Mouse (Mus musculus): ENCODE measurements at regions not wholly inside any gene's neighbourhood (a gene's known extent, or its start where the extent isn't known, plus 50 kb on each side); places are given as distances from the start of the nearest gene placed in this dataset.

DNA sequence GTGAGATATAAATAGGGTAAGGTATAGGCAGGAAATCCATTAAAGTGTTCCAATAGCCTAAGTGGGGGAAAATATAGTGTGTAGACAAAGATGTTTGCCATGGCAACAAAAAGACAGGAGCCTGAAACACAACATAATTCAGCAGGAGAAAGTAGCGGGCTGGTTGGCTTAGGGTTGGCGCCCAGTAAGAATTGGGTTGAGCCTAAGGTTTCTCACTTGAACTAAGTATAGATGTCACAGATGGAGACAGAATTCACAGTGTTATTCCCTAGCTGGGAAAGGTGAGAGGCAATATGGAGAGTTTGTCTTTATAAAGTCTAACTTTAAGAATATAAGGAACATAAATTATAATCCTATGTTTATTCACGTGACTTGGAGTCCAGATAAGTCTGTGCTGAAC is 64.8 kb upstream of the Ogfrl1 start:
- Histone ChIP-seq H3K9ac (ENCODE audit: low read length) (no peak overlapping the region), H3K36me3 (ENCODE audit: control insufficient read depth, insufficient read depth, low read length) (no peaks in the 10 kb centered on the region), H3K4me2 (ENCODE audit: low read depth, severe bottlenecking) (no peak overlapping the region), H3K4me3 (ENCODE audit: low read depth, low read length) (no peak overlapping the region), H3K27ac (replicated peaks; ENCODE audit: low read depth, low read length) (no peak overlapping the region), H3K27me3 (ENCODE audit: control insufficient read depth, insufficient read depth, low read length) (no peaks in the 10 kb centered on the region), H3K4me1 (ENCODE audit: control insufficient read depth, insufficient read depth, low read length) (no peaks in the 10 kb centered on the region), H3K9me3 (ENCODE audit: control insufficient read depth, low read length) (no peaks in the 10 kb centered on the region)
- DNase-seq (ENCODE audit: low spot score) (no peak), ATAC-seq (ENCODE audit: insufficient number of reproducible peaks, low FRiP score, low TSS enrichment, low read depth) (no peak)
- WGBS = 90% methylated on average over 3 of the region's 3 CpGs

DNA sequence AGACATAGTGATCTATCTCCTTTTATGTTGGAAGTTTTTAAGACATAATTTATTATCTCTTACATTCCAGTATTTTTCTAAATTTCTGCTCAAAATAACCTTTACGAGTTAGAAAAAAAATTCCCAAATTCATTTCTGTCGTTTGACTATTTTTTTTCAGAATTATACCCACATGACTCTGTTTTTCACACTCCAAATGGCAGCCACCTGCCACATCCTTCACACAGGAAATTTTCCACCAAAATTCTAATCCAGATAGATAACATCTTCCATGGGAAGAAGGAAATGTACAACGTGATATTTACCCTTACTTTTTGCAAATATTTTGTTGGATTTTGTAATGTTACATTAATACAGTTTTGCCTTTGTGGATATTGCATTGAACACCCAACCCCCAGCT is 66.5 kb upstream of the Ogfrl1 start:
- 75% methylated on average over 3 of the region's 3 CpGs for WGBS
- Histone ChIP-seq H3K4me3 (ENCODE audit: low read depth, low read length) (no peak overlapping the region), H3K4me2 (ENCODE audit: low read depth, severe bottlenecking) (no peak overlapping the region), H3K9me3 (ENCODE audit: control insufficient read depth, low read length) (no peaks in the 10 kb centered on the region), H3K4me1 (ENCODE audit: control insufficient read depth, insufficient read depth, low read length) (no peaks in the 10 kb centered on the region), H3K36me3 (ENCODE audit: control insufficient read depth, insufficient read depth, low read length) (no peaks in the 10 kb centered on the region), H3K9ac (ENCODE audit: low read length) (no peak overlapping the region), H3K27ac (replicated peaks; ENCODE audit: low read depth, low read length) (no peak overlapping the region), H3K27me3 (ENCODE audit: control insufficient read depth, insufficient read depth, low read length) (no peaks in the 10 kb centered on the region)
- DNase-seq (ENCODE audit: low spot score) (no peak), ATAC-seq (ENCODE audit: insufficient number of reproducible peaks, low FRiP score, low TSS enrichment, low read depth) (no peak)

DNA sequence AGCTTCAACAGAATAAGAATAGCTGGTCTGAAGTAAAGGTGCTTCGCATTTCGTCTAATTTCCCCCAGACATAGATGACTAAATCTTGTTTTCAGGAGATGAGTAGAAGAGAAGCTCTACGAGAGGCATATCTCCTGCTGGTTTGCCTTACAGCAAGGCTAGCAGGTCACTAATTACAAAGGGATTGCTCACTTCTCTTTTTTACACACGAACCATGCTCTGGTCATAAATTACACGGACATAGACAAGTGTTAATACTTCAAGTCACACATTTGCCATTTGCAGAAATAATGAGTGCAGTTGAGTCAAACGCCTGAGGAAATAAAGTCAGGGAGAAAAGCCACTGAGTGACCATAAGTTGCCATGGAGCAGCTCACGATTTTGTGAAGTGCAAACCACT is 68.8 kb upstream of the Ogfrl1 start:
- Histone ChIP-seq H3K9ac (ENCODE audit: low read length) (no peak overlapping the region), H3K4me1 (ENCODE audit: control insufficient read depth, insufficient read depth, low read length) (no peaks in the 10 kb centered on the region), H3K36me3 (ENCODE audit: control insufficient read depth, insufficient read depth, low read length) (no peaks in the 10 kb centered on the region), H3K27ac (replicated peaks; ENCODE audit: low read depth, low read length) (no peak overlapping the region), H3K4me3 (ENCODE audit: low read depth, low read length) (no peak overlapping the region), H3K9me3 (ENCODE audit: control insufficient read depth, low read length) (no peaks in the 10 kb centered on the region), H3K27me3 (ENCODE audit: control insufficient read depth, insufficient read depth, low read length) (no peaks in the 10 kb centered on the region), H3K4me2 (ENCODE audit: low read depth, severe bottlenecking) (no peak overlapping the region)
- ATAC-seq (ENCODE audit: insufficient number of reproducible peaks, low FRiP score, low TSS enrichment, low read depth) = no peak
- no peak for DNase-seq (ENCODE audit: low spot score)
- 56% methylated on average over 7 of the region's 7 CpGs for WGBS

DNA sequence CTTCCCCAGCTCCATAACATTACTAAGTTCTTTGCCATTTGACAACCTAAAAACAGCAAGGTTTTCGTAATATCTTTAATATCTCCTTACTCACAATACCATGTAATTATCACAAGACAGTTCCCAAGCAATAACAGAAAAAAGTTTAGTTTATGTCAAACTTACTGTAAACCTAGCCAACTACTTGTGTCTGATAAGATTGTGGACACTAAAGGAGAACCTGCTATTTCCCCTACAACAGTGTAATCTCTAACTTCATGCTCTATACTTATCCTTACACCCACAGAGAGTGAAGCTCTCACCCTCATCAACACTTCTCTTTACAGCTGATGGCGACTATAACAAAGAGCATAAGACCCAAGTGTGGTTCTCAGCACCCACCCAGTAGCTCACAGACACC is 69.8 kb upstream of the Ogfrl1 start:
- no peak overlapping the region for H3K4me3 ChIP-seq (ENCODE audit: low read depth, low read length)
- no peaks in the 10 kb centered on the region for H3K27me3 ChIP-seq (ENCODE audit: control insufficient read depth, insufficient read depth, low read length)
- no peak overlapping the region for H3K9ac ChIP-seq (ENCODE audit: low read length)
- H3K4me1 ChIP-seq (ENCODE audit: control insufficient read depth, insufficient read depth, low read length) = no peaks in the 10 kb centered on the region
- ATAC-seq (ENCODE audit: insufficient number of reproducible peaks, low FRiP score, low TSS enrichment, low read depth) (no peak), DNase-seq (ENCODE audit: low spot score) (no peak)
- no peak overlapping the region for H3K27ac ChIP-seq (replicated peaks; ENCODE audit: low read depth, low read length)
- H3K4me2 ChIP-seq (ENCODE audit: low read depth, severe bottlenecking) = no peak overlapping the region
- no peaks in the 10 kb centered on the region for H3K36me3 ChIP-seq (ENCODE audit: control insufficient read depth, insufficient read depth, low read length)
- no peaks in the 10 kb centered on the region for H3K9me3 ChIP-seq (ENCODE audit: control insufficient read depth, low read length)
- 91% methylated on average over 2 of the region's 2 CpGs for WGBS

DNA sequence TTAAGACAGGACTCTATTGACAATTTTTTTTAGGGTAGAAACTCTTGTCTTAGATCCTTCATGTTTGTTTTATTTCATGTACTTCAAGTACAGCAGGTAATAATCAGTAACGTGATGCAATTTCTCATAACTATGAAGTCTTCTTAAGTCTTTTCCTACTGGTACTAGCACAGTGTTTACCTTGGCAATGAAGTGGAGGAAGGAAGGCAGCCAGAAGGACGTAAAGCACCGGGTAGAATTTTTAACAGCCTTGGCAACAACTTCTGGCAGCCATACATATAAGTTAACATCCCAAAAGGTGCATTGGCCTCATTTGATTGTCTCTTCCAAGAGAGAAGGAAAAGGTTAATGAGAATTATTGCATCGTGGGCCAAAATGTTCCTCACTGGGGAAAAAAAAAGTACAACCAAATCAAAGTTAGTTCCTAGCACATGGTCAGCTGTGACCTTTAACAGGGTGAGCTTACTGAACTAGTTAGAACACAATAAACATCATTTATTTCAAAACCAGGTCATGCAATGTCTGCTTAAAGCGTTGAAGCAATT is 83.3 kb upstream of the Ogfrl1 start:
- Histone ChIP-seq H3K9ac (ENCODE audit: low read length) (no peak overlapping the region), H3K4me1 (ENCODE audit: control insufficient read depth, insufficient read depth, low read length) (no peaks in the 10 kb centered on the region), H3K4me3 (ENCODE audit: low read depth, low read length) (no peak overlapping the region), H3K9me3 (ENCODE audit: control insufficient read depth, low read length) (no peaks in the 10 kb centered on the region), H3K4me2 (ENCODE audit: low read depth, severe bottlenecking) (no peak overlapping the region), H3K27me3 (ENCODE audit: control insufficient read depth, insufficient read depth, low read length) (no peaks in the 10 kb centered on the region), H3K36me3 (ENCODE audit: control insufficient read depth, insufficient read depth, low read length) (no peaks in the 10 kb centered on the region), H3K27ac (replicated peaks; ENCODE audit: low read depth, low read length) (no peak overlapping the region)
- 81% methylated on average over 5 of the region's 5 CpGs for WGBS
- DNase-seq (ENCODE audit: low spot score) (no peak), ATAC-seq (ENCODE audit: insufficient number of reproducible peaks, low FRiP score, low TSS enrichment, low read depth) (no peak)

DNA sequence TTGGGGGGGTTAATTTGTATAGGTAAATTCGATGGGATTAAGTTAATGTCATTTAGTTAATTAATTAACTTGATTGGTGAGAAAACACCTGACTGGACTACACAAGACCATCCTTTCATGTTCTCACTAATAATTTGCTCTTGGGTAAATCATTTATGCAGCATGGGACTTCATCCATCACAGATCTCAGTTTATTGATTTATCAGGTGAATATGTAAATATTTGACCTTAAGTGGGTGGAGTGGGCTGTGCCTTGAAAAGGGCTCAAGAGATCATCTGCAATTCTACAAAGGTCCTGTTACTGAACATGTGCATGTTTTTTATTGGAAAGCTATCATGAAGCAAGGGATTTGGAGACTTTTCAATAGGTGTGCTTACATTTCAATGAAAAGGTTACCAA is 87.0 kb upstream of the Ogfrl1 start:
- 61% methylated on average over 1 of the region's 1 CpGs for WGBS
- Histone ChIP-seq H3K27me3 (ENCODE audit: control insufficient read depth, insufficient read depth, low read length) (no peaks in the 10 kb centered on the region), H3K4me2 (ENCODE audit: low read depth, severe bottlenecking) (no peak overlapping the region), H3K27ac (replicated peaks; ENCODE audit: low read depth, low read length) (no peak overlapping the region), H3K36me3 (ENCODE audit: control insufficient read depth, insufficient read depth, low read length) (no peaks in the 10 kb centered on the region), H3K9ac (ENCODE audit: low read length) (no peak overlapping the region), H3K4me1 (ENCODE audit: control insufficient read depth, insufficient read depth, low read length) (no peaks in the 10 kb centered on the region), H3K9me3 (ENCODE audit: control insufficient read depth, low read length) (no peaks in the 10 kb centered on the region), H3K4me3 (ENCODE audit: low read depth, low read length) (no peak overlapping the region)
- ATAC-seq (ENCODE audit: insufficient number of reproducible peaks, low FRiP score, low TSS enrichment, low read depth) (no peak), DNase-seq (ENCODE audit: low spot score) (no peak)

DNA sequence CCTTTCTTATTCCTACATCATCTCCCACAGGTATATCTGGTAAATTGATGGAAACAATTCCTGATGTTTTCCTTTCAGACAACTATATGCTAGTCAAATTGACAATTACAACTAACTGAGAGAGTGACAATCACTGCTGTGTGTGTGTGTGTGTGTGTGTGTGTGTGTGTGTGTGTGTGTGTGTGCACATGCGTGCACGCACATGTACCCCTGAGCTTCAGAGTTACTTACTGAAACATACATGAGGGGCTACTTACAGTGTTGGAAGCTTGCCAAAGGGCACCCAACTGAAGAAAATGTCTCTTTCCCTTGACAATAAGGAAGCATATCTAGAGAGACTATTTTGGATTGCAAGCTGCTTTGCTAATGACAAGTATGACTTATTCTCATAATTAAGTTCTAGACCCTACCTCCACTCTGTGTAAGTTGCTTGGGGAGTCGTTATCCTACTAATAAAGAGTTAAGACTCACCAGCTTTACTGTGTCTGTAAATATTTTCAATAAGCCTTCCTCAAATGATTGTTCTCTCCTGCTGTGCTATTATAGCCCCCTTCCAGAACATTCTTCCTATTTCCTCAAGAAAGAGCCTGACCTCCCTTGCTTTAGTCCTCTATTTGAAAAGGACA is 87.7 kb upstream of the Ogfrl1 start:
- DNase-seq (ENCODE audit: low spot score) (no peak), ATAC-seq (ENCODE audit: insufficient number of reproducible peaks, low FRiP score, low TSS enrichment, low read depth) (no peak)
- no peak overlapping the region for H3K4me2 ChIP-seq (ENCODE audit: low read depth, severe bottlenecking)
- no peaks in the 10 kb centered on the region for H3K27me3 ChIP-seq (ENCODE audit: control insufficient read depth, insufficient read depth, low read length)
- H3K9me3 ChIP-seq (ENCODE audit: control insufficient read depth, low read length) = no peaks in the 10 kb centered on the region
- H3K4me1 ChIP-seq (ENCODE audit: control insufficient read depth, insufficient read depth, low read length) = no peaks in the 10 kb centered on the region
- no peak overlapping the region for H3K27ac ChIP-seq (replicated peaks; ENCODE audit: low read depth, low read length)
- no peaks in the 10 kb centered on the region for H3K36me3 ChIP-seq (ENCODE audit: control insufficient read depth, insufficient read depth, low read length)
- no peak overlapping the region for H3K9ac ChIP-seq (ENCODE audit: low read length)
- 84% methylated on average over 3 of the region's 3 CpGs for WGBS
- no peak overlapping the region for H3K4me3 ChIP-seq (ENCODE audit: low read depth, low read length)

DNA sequence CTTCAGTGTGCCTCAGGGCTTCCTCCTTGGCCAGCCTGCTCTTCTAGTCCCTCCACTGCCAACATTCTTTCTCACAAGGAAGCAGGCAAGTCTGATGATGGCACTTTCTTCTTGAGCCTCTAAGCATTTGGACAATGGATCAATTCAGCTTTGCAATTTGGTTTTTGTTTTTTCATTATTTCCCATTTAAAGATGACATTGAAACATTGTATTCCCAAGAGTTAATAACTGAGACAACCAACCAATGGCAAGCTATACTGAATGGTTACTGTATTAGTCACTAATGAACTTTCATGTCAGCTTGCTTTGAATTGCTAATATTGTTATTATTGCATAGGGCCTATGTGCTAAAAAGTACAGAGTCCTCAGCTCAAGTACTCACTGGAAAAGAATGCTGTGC is 89.5 kb upstream of the Ogfrl1 start:
- Histone ChIP-seq H3K27ac (replicated peaks; ENCODE audit: low read depth, low read length) (no peak overlapping the region), H3K9ac (ENCODE audit: low read length) (no peak overlapping the region), H3K9me3 (ENCODE audit: control insufficient read depth, low read length) (no peaks in the 10 kb centered on the region), H3K36me3 (ENCODE audit: control insufficient read depth, insufficient read depth, low read length) (no peaks in the 10 kb centered on the region), H3K4me1 (ENCODE audit: control insufficient read depth, insufficient read depth, low read length) (no peaks in the 10 kb centered on the region), H3K4me3 (ENCODE audit: low read depth, low read length) (no peak overlapping the region), H3K27me3 (ENCODE audit: control insufficient read depth, insufficient read depth, low read length) (no peaks in the 10 kb centered on the region), H3K4me2 (ENCODE audit: low read depth, severe bottlenecking) (no peak overlapping the region)
- DNase-seq (ENCODE audit: low spot score) (no peak), ATAC-seq (ENCODE audit: insufficient number of reproducible peaks, low FRiP score, low TSS enrichment, low read depth) (no peak)

DNA sequence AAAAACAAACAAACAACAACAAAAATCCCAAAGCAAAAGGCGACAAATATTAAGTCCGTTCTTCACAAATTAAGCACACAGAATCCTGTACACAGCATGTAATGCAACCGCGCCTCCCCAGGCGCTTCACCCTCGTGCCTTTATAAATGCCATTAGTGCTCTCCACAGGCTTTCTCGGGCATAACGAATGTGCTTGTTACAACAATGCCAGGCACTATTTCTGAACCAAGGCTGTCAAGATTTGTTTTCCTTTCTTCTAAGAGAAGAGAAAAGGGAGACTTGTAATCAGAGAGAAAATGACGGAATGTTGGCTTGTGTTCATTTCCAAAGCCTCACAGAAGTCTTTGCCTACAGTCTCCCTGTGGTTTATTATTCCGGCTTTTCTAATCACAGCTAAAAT is 93.1 kb upstream of the Ogfrl1 start:
- Histone ChIP-seq H3K27me3 (ENCODE audit: control insufficient read depth, insufficient read depth, low read length) (no peaks in the 10 kb centered on the region), H3K36me3 (ENCODE audit: control insufficient read depth, insufficient read depth, low read length) (no peaks in the 10 kb centered on the region), H3K4me3 (ENCODE audit: low read depth, low read length) (no peak overlapping the region), H3K4me2 (ENCODE audit: low read depth, severe bottlenecking) (no peak overlapping the region), H3K4me1 (ENCODE audit: control insufficient read depth, insufficient read depth, low read length) (no peaks in the 10 kb centered on the region), H3K27ac (replicated peaks; ENCODE audit: low read depth, low read length) (no peak overlapping the region), H3K9me3 (ENCODE audit: control insufficient read depth, low read length) (no peaks in the 10 kb centered on the region), H3K9ac (ENCODE audit: low read length) (no peak overlapping the region)
- ATAC-seq (ENCODE audit: insufficient number of reproducible peaks, low FRiP score, low TSS enrichment, low read depth) (no peak), DNase-seq (ENCODE audit: low spot score) (no peak)
- WGBS = 72% methylated on average over 10 of the region's 10 CpGs

All from limb, embryonic 11.5 days (tissue).